Mouse (Mus musculus) bone marrow macrophage, adult 2 months (primary cell): ENCODE data around the gene Lce1e. TPM values are rescaled to one million over a fixed set of nuclear protein-coding genes. Genes with fewer than 3 reads are reported as not detected.

Experiments
- H3K27ac ChIP-seq: 2 replicates; pipeline ENCODE4 v1.5.1; 2012; ENCODE audit warnings: low read depth, low read length; ENCODE audit not compliant: insufficient read depth
- H3K4me1 ChIP-seq: 2 replicates; pipeline ENCODE4 v1.6.1; 2012; ENCODE audit warnings: low read length; ENCODE audit not compliant: control insufficient read depth, insufficient read depth
- H3K4me3 ChIP-seq: 2 replicates; pipeline ENCODE4 v1.5.1; 2012; ENCODE audit warnings: mild to moderate bottlenecking, low read length, moderate library complexity; ENCODE audit not compliant: insufficient read depth
- CTCF ChIP-seq: IDR thresholded peaks from 2 replicates; pipeline ENCODE4 v1.5.1; 2012; ENCODE audit warnings: low read depth, mild to moderate bottlenecking, low read length, moderate library complexity
- POLR2A ChIP-seq: IDR thresholded peaks from 2 replicates; pipeline ENCODE4 v1.6.1; 2012; ENCODE audit warnings: mild to moderate bottlenecking, low read depth, low read length, borderline replicate concordance
- polyA plus RNA-seq: library from polyadenylated mRNA; stranded (reverse); fragments of >200 nt; gene quantifications from 2 replicates; pipeline ENCODE4 v1.2.4, GENCODE M21; 2012; ENCODE audit not compliant: missing spikeins, insufficient read depth, insufficient read length

The Lce1e gene
- polyA plus RNA-seq, 1 experiment: not detected

- TF ChIP-seq POLR2A: no peak
- Histone ChIP-seq H3K4me3 (no peak within 1 kb of the TSS), H3K27ac (no peak within 1 kb of the TSS), H3K4me1 (no peaks in the 10 kb centered on the region)
These were observed 29.9 kb downstream of the Lce1e start, which contains the start of gene Lce1c for GRCm38 (mm10) chr3:92678947-92679346. Gene Lce1c (plus strand): TSS chr3:92679247.

GRCm38 (mm10) chr3:92670215-92670614, 38.7 kb downstream of the Lce1e start, which contains the start of gene Lce1a2:
Gene Lce1a2 (minus strand): TSS chr3:92670315.
- no peaks in the 10 kb centered on the region for H3K4me1 ChIP-seq
- TF ChIP-seq CTCF (no peak), POLR2A (no peak)
- H3K4me3 ChIP-seq: no peak within 1 kb of the TSS
- no peak within 1 kb of the TSS for H3K27ac ChIP-seq

Other genes starting within 250 kb of the Lce1e start
- gene Sprr1a, start 223.2 kb downstream of the Lce1e start, polyA plus RNA-seq: not detected in 2 replicates
- not detected in 2 replicates for gene Sprr4, start 208.6 kb downstream of the Lce1e start, polyA plus RNA-seq
- not detected in 2 replicates for gene 2310046K23Rik, start 174.6 kb downstream of the Lce1e start, polyA plus RNA-seq
- gene Ivl, start 135.3 kb downstream of the Lce1e start, polyA plus RNA-seq: not detected in 2 replicates
- gene Smcp, start 120.1 kb downstream of the Lce1e start, polyA plus RNA-seq: not detected in 2 replicates
- not detected in 2 replicates for gene 2210017I01Rik, start 101.6 kb downstream of the Lce1e start, polyA plus RNA-seq
- not detected in 2 replicates for gene Lce6a, start 87.4 kb downstream of the Lce1e start, polyA plus RNA-seq
- gene Lce1a1, start 60.8 kb downstream of the Lce1e start, polyA plus RNA-seq: not detected in 2 replicates
- gene Lce1b, start 52.1 kb downstream of the Lce1e start, polyA plus RNA-seq: not detected in 2 replicates
- gene Lce1a2, start 38.8 kb downstream of the Lce1e start, polyA plus RNA-seq: not detected in 2 replicates
- gene Lce1c, start 29.8 kb downstream of the Lce1e start, polyA plus RNA-seq: not detected in 2 replicates
- gene Lce1d, start 21.9 kb downstream of the Lce1e start, polyA plus RNA-seq: not detected in 2 replicates
- gene Lce1f, start 11.3 kb upstream of the Lce1e start, polyA plus RNA-seq: not detected in 2 replicates
- not detected in 2 replicates for gene Gm38119, start 30.0 kb upstream of the Lce1e start, polyA plus RNA-seq
- gene Lce1g, start 43.3 kb upstream of the Lce1e start, polyA plus RNA-seq: not detected in 2 replicates
- gene Lce1h, start 56.0 kb upstream of the Lce1e start, polyA plus RNA-seq: not detected in 2 replicates
- not detected in 2 replicates for gene Lce1i, start 69.8 kb upstream of the Lce1e start, polyA plus RNA-seq
- gene Lce1j, start 81.4 kb upstream of the Lce1e start, polyA plus RNA-seq: not detected in 2 replicates
- gene Lce1k, start 98.8 kb upstream of the Lce1e start, polyA plus RNA-seq: not detected in 2 replicates
- not detected in 2 replicates for gene Kprp, start 118.2 kb upstream of the Lce1e start, polyA plus RNA-seq
- not detected in 2 replicates for gene Lce1l, start 142.2 kb upstream of the Lce1e start, polyA plus RNA-seq
- gene 2310050C09Rik, start 161.1 kb upstream of the Lce1e start, polyA plus RNA-seq: not detected in 2 replicates
- gene Lce3a, start 217.2 kb upstream of the Lce1e start, polyA plus RNA-seq: not detected in 2 replicates
- not detected in 2 replicates for gene Lce3b, start 223.9 kb upstream of the Lce1e start, polyA plus RNA-seq
- gene Lce3c, start 235.4 kb upstream of the Lce1e start, polyA plus RNA-seq: not detected in 2 replicates
- not detected in 2 replicates for gene Lce3d, start 248.3 kb upstream of the Lce1e start, polyA plus RNA-seq